Comparison of ENCODE assay signal across 12 mouse cellular contexts in genomic region chr10:111168305-111168704, GRCm38 (mm10). TPM values are rescaled to one million over a fixed set of nuclear protein-coding genes. Genes with fewer than 3 reads are reported as not detected.
DNase-seq lines count a peak whose midpoint lies in the region; ATAC-seq lines count a peak whose summit lies in the region.
"Had no signal": no experiment of that assay in that cellular context is flagged by ENCODE, and none has a peak within 500 bp of the region (broad histone marks: within the 10 kb centered on the region; RNA-seq: fewer than 3 reads in every experiment).

No protein-coding gene starts in this region.

- H3K9ac ChIP-seq in heart, embryonic 15.5 days: peak overlapping the region; percentile 16; the same call in 1 of the 2 replicates
- H3K9ac ChIP-seq in liver, embryonic 15.5 days: peak overlapping the region; percentile 30
- H3K9ac ChIP-seq: intestine, embryonic 15.5 days; limb, embryonic 12.5 days had no signal

- WGBS in heart, embryonic 15.5 days: 43% methylated on average over 3 of the region's 3 CpGs
- 23% methylated on average over 3 of the region's 3 CpGs for WGBS in liver, embryonic 15.5 days (ENCODE audit: insufficient replicate concordance)

- H3K27me3 ChIP-seq in heart, embryonic 15.5 days: no peaks in the 10 kb centered on the region
- no peaks in the 10 kb centered on the region for H3K27me3 ChIP-seq in liver, embryonic 15.5 days
- H3K27me3 ChIP-seq: intestine, embryonic 15.5 days; limb, embryonic 12.5 days had no signal

- DNase-seq in kidney, adult 11 months: peak; percentile 35
- no peak for DNase-seq in kidney, postnatal 4 days
- no peak for DNase-seq in Muller cell, postnatal 12 days (ENCODE audit: inconsistent ontology term)
- DNase-seq in left cerebral cortex, adult 8-10 months (ENCODE audit: low spot score in 2 of 2): no peak
- no peak for DNase-seq in B cell, adult 2 months

- H3K9me3 ChIP-seq in heart, embryonic 15.5 days (replicated peaks): no peaks in the 10 kb centered on the region
- H3K9me3 ChIP-seq in liver, embryonic 15.5 days (replicated peaks): no peaks in the 10 kb centered on the region
- H3K9me3 ChIP-seq: G1E; intestine, embryonic 15.5 days; limb, embryonic 12.5 days had no signal

- ATAC-seq in erythroblast, adult 5-6 weeks (replicated peaks; ENCODE audit: low FRiP score, poor library complexity, severe bottlenecking): peak; percentile 50
- ATAC-seq in heart, embryonic 15.5 days (replicated peaks; ENCODE audit: insufficient number of reproducible peaks, insufficient read depth, low FRiP score, low read depth): no peak; the same call in 1 of the 2 replicates
- peak; percentile 49 for ATAC-seq in liver, embryonic 15.5 days (ENCODE audit: insufficient read depth)
- ATAC-seq: activated CD4-positive, CD25-positive, alpha-beta regulatory T cell, adult 4 months; intestine, embryonic 15.5 days had no signal

- no peaks in the 10 kb centered on the region for H3K36me3 ChIP-seq in heart, embryonic 15.5 days
- no peaks in the 10 kb centered on the region for H3K36me3 ChIP-seq in liver, embryonic 15.5 days (replicated peaks)
- H3K36me3 ChIP-seq: intestine, embryonic 15.5 days; limb, embryonic 12.5 days had no signal

- peak overlapping the region; percentile 81 for H3K27ac ChIP-seq in heart, embryonic 15.5 days
- H3K27ac ChIP-seq in liver, embryonic 15.5 days (replicated peaks): peak overlapping the region; percentile 95
- H3K27ac ChIP-seq: intestine, embryonic 15.5 days; limb, embryonic 12.5 days had no signal

- peak overlapping the region; percentile 41 for H3K4me2 ChIP-seq in heart, embryonic 15.5 days
- H3K4me2 ChIP-seq in liver, embryonic 15.5 days: peak overlapping the region; percentile 74
- H3K4me2 ChIP-seq: intestine, embryonic 15.5 days; limb, embryonic 12.5 days had no signal

- peak overlapping the region; percentile 23 for H3K4me3 ChIP-seq in heart, embryonic 15.5 days
- H3K4me3 ChIP-seq in liver, embryonic 15.5 days (replicated peaks): peak overlapping the region; percentile 43
- H3K4me3 ChIP-seq: intestine, embryonic 15.5 days; limb, embryonic 12.5 days had no signal

- H3K4me1 ChIP-seq in heart, embryonic 15.5 days (replicated peaks): peaks cover 47% of the 10 kb centered on the region
- H3K4me1 ChIP-seq in liver, embryonic 15.5 days (replicated peaks): peaks cover 68% of the 10 kb centered on the region
- H3K4me1 ChIP-seq: intestine, embryonic 15.5 days had no signal

RNA-seq across cellular contexts. Expression of gene Osbpl8, which starts 3.8 kb away (rescaled TPM):
- 221 and 254 TPM in 2 replicates for total RNA-seq in erythroblast, adult 5-6 weeks (2015; ENCODE audit: low replicate concordance)
- 372 and 402 TPM in 2 replicates for total RNA-seq in erythroblast, adult 5-6 weeks (2017; ENCODE audit: low replicate concordance)
- polyA plus RNA-seq in heart, embryonic 15.5 days (2015; fragmentation: Nextera tagmentation; extraction: Ambion mirVana): 26.9 and 32.8 TPM in 2 replicates
- 10.0 and 10.2 TPM in 2 replicates for polyA plus RNA-seq in liver, embryonic 15.5 days (2015; fragmentation: Nextera tagmentation; extraction: Ambion mirVana)
- 100 to 1,000 TPM in 1 of 4 experiments, 10 to 100 TPM in 3; 78.0 to 100 (median 84.6) TPM for total RNA-seq in left cerebral cortex, adult 8-10 months (2022)
